In genomic region chr10:117078284-117078683, GRCm38 (mm10) we compare ENCODE assay signal across 8 mouse cellular contexts. TPM values are rescaled to one million over a fixed set of nuclear protein-coding genes. Genes with fewer than 3 reads are reported as not detected.
DNase-seq lines count a peak whose midpoint lies in the region; TF ChIP-seq lines count a peak whose summit lies in the region.

No protein-coding gene starts in this region.

- no peaks in the 10 kb centered on the region for H3K9me3 ChIP-seq in ES-E14 (ENCODE audit: control insufficient read depth, insufficient read depth, low read depth, low read length)

- H3K36me3 ChIP-seq in ES-E14 (ENCODE audit: control insufficient read depth, insufficient read depth, low read length, poor library complexity, severe bottlenecking), result peaks cover 26% of the 10 kb centered on the region

- no peak overlapping the region for H3K9ac ChIP-seq in ES-E14 (ENCODE audit: insufficient read depth, low read depth, low read length, poor library complexity, severe bottlenecking)

- no peak overlapping the region for H3K27ac ChIP-seq in ES-E14 (ENCODE audit: insufficient read depth, low read depth, low read length, poor library complexity, severe bottlenecking)

- DNase-seq in heart, postnatal 10 days, result peak; percentile 32 to 61
- no peak for DNase-seq in heart, postnatal 25 days (ENCODE audit: low spot score)
- peak; percentile 40 for DNase-seq in ES-E14 (ENCODE audit: low read depth, low spot score)
- DNase-seq in c-Kit-positive CD71-positive TER-119-negative erythroid progenitor cells, embryonic 14.5 days (ENCODE audit: low read depth), result peak; percentile 45
- peak; percentile 51 to 54 for DNase-seq in kidney, postnatal 25 days
- peak; percentile 18 to 24 for DNase-seq in monocyte, adult 2 months (ENCODE audit: low read depth in 1 of 2, low spot score in 2 of 2)
- no peak for DNase-seq in layer of hippocampus, postnatal 25 days (ENCODE audit: extremely low spot score in 1 of 2, low spot score in 1 of 2)
- no peak for DNase-seq in left cerebral cortex, adult 18-20 months (ENCODE audit: low spot score in 2 of 2)

- in situ Hi-C loops in ES-E14 (cut with MboI; ENCODE audit: low sequenced_read_pairs in 2 of 2, unreplicated experiment in 2 of 2), result no loop called here

- no peak overlapping the region for H3K4me3 ChIP-seq in ES-E14 (ENCODE audit: insufficient read depth in 1 of 2, low read depth in 1 of 2, low read length in 2 of 2, poor library complexity in 1 of 2, severe bottlenecking in 1 of 2)

- intact Hi-C loops in heart, postnatal 10 days (cut with DNase I), result no loop called here
- intact Hi-C loops in heart, postnatal 25 days (cut with DNase I), result no loop called here

- H3K4me1 ChIP-seq in ES-E14 (ENCODE audit: control insufficient read depth in 2 of 2, insufficient read depth in 2 of 2, low read length in 2 of 2, poor library complexity in 1 of 2), result no peaks in the 10 kb centered on the region

TF ChIP-seq in ES-E14, 5 proteins besides CTCF, POLR2A, EP300 and RAD21:
- TF ChIP-seq HCFC1 (IDR thresholded peaks at IDR 0.05; ENCODE audit: borderline replicate concordance, insufficient read depth, low read length) (no peak), ZNF384 (IDR thresholded peaks at IDR 0.05; ENCODE audit: low read depth, low read length) (no peak)

RNA-seq across cellular contexts. Expression of gene Cct2, which starts 14.7 kb away (rescaled TPM):
- total RNA-seq in heart, postnatal 10 days (2021), result 100 to 1,000 TPM; 160 to 179 TPM
- 100 to 1,000 TPM; 129 to 137 TPM for total RNA-seq in heart, postnatal 25 days (2021)
- total RNA-seq in ES-E14 (2012; rRNA removed), result 369 and 441 TPM in 2 replicates
- 100 to 1,000 TPM; 175 to 190 TPM for total RNA-seq in layer of hippocampus, postnatal 25 days (2021)
- total RNA-seq in left cerebral cortex, adult 18-20 months (2021), result 100 to 1,000 TPM; 158 to 165 TPM

RNA-seq across cellular contexts. Expression of gene Lrrc10, which starts 33.1 kb away (rescaled TPM):
- 100 to 1,000 TPM; 156 to 283 TPM for total RNA-seq in heart, postnatal 10 days (2021)
- total RNA-seq in heart, postnatal 25 days (2021), result 100 to 1,000 TPM; 175 to 176 TPM
- total RNA-seq in ES-E14 (2012; rRNA removed), result 0.27 and 0.53 TPM in 2 replicates
- under 1 TPM in 1 of 2 experiments, not detected in 1; 0.33 TPM for total RNA-seq in layer of hippocampus, postnatal 25 days (2021)
- not detected for total RNA-seq in left cerebral cortex, adult 18-20 months (2021)

Comparison
In these comparisons a context has a peak if more than half of its experiments do, and no peak if none do; other contexts are left out.
1. DNase-seq: peak in heart, postnatal 10 days (2 of 2), ES-E14 (single experiment), c-Kit-positive CD71-positive TER-119-negative erythroid progenitor cells, embryonic 14.5 days (single experiment), kidney, postnatal 25 days (2 of 2) and monocyte, adult 2 months (2 of 2); none in heart, postnatal 25 days (single experiment), layer of hippocampus, postnatal 25 days (0 of 2) and left cerebral cortex, adult 18-20 months (0 of 2).
2. RNA of gene Lrrc10, which starts 33.1 kb away (total RNA-seq): 156 to 283 TPM in heart, postnatal 10 days and 175 to 176 TPM in heart, postnatal 25 days; 0.33 TPM in layer of hippocampus, postnatal 25 days, 0.27 to 0.53 TPM in ES-E14 and not detected in left cerebral cortex, adult 18-20 months; every median in the first group is over 100 times any median in the second.